Mouse (Mus musculus): ENCODE data around the gene Tppp3. TPM values are rescaled to one million over a fixed set of nuclear protein-coding genes. Genes with fewer than 3 reads are reported as not detected.

Tppp3 gene
- polyA plus RNA-seq (2014; fragmentation: Illumina TruSeq; extraction: RNeasy Lipid Tissue Mini Kit (QIAGEN cat#74804); ENCODE audit: low replicate concordance), result not detected

DNA sequence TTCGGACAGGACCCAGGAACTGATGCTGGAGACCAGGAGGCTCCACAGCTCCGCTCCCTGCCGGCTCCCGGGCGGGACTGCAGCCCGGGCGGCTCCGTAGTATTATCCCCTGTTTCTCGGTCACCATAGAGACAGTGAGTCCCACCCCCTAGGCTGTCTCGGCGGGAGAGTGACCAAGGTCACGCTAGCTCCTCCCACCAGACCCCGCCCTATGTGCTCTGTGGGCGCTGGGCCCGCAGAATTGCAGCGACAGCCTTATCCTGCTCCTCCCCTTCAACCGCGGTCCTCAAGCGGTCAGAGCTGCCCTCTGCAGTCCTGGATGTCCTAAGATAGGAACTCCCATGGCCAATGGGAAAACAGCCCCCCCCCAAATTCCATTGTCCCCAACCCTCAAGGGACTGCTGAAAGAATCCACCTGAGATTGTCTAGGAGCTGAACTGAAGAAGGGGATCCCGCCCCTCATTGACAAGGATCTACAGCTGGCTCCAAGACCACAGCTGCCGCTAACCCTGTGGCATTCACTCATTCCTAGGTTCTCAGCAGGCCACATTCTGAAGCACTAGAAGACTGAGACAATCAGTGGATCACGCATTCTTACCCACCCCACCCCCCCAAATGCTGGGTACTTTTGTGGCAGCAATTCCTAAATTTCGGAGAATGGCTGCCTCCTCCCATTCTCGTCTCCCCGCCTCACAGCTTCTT lies at the start of gene Tppp3:
Gene Tppp3, minus strand, starts transcription at position 213 of the 702 bp plus-strand sequence.

DNA sequence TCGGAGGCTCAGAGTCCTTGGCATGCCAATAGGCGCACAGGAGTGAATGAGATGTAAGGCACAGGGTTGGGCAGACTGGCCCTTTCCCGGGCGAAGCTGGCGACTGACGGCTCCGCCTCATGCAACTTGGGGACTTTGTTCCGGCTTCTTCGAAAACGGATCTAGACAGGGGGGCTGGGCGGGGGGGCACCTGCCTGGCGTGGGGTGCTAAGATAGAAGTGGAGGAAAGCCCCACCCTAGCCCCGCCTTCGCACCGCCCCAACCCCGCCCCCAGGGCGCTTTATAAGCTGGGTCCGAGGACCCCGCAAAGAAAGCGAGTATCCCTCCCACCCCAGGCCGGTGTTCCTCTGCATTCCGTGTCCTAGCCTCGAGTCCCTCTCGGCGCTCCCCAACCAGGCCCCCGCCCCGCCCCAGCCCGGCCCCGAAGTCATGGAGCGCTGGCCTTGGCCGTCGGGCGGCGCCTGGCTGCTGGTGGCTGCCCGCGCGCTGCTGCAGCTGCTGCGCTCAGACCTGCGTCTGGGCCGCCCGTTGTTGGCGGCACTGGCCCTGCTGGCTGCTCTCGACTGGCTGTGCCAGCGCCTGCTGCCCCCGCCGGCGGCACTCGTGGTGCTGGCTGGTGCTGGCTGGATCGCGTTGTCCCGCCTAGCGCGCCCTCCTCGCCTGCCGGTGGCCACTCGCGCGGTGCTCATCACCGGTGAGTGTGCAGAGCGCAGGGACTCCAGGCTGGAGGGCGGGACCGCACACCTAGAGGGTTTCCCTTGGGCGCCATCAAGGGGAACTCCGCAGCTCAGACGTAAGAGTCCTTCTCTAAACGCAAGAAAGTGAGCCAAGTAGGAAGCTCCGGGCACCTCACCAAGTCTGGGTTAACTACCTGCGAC lies 47.3 kb upstream of the Tppp3 start, which contains the start of gene Hsd11b2:
Gene Hsd11b2, plus strand, starts transcription at position 320 of the 878 bp plus-strand sequence.

DNA sequence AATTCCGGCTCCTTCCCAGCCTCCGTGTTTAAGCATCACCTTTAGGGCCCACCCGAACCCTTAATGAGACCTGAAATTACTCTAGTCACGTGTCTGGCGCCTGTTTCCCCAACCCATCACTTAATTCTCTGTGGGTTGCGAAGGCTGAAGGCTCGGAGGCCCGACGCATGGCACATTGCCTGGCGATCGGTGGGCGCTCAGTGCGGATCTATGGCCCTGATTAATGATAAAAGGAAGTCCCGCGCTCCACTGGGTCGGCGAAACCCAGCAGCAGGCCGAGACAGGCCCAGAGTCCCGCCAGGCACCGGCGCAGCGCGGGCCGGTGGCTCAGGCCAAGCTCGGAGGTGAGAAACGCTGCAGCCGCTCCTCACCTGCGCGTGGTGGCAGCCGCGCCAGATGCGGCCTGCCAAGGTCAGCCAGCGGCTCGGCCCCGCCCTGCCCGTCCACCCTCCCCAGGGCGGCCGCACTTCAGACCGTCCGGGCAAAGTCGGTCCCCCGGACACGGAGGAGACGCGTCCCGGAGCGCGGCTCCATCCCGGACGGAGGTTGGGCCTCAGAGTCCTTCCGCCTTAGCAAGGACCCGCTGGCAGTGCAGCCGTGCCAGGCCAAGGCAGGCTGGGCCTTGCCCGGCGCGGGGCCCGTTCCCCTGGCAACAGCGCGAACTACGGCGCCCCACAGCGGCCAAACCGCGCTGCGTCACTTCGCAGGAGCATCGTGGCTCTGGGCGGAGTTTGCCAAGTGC lies 25.3 kb upstream of the Tppp3 start, which contains the start of gene Zdhhc1:
Gene Zdhhc1, minus strand, starts transcription at position 464 of the 742 bp plus-strand sequence.

Other genes starting within 250 kb of the Tppp3 start
- 25.7 TPM for gene D230025D16Rik, start 246.4 kb downstream of the Tppp3 start, polyA plus RNA-seq (2014; fragmentation: Illumina TruSeq; extraction: RNeasy Lipid Tissue Mini Kit (QIAGEN cat#74804); ENCODE audit: low replicate concordance)
- 1.2 TPM for gene B3gnt9, start 216.4 kb downstream of the Tppp3 start, polyA plus RNA-seq (2014; fragmentation: Illumina TruSeq; extraction: RNeasy Lipid Tissue Mini Kit (QIAGEN cat#74804); ENCODE audit: low replicate concordance)
- gene Tradd, start 206.9 kb downstream of the Tppp3 start, polyA plus RNA-seq (2014; fragmentation: Illumina TruSeq; extraction: RNeasy Lipid Tissue Mini Kit (QIAGEN cat#74804); ENCODE audit: low replicate concordance), result 2.2 TPM
- not detected for gene Fbxl8, start 206.9 kb downstream of the Tppp3 start, polyA plus RNA-seq (2014; fragmentation: Illumina TruSeq; extraction: RNeasy Lipid Tissue Mini Kit (QIAGEN cat#74804); ENCODE audit: low replicate concordance)
- not detected for gene Hsf4, start 201.7 kb downstream of the Tppp3 start, polyA plus RNA-seq (2014; fragmentation: Illumina TruSeq; extraction: RNeasy Lipid Tissue Mini Kit (QIAGEN cat#74804); ENCODE audit: low replicate concordance)
- gene Nol3, start 195.4 kb downstream of the Tppp3 start, polyA plus RNA-seq (2014; fragmentation: Illumina TruSeq; extraction: RNeasy Lipid Tissue Mini Kit (QIAGEN cat#74804); ENCODE audit: low replicate concordance), result 0.11 TPM
- not detected for gene 4931428F04Rik, start 181.7 kb downstream of the Tppp3 start, polyA plus RNA-seq (2014; fragmentation: Illumina TruSeq; extraction: RNeasy Lipid Tissue Mini Kit (QIAGEN cat#74804); ENCODE audit: low replicate concordance)
- not detected for gene Exoc3l, start 175.4 kb downstream of the Tppp3 start, polyA plus RNA-seq (2014; fragmentation: Illumina TruSeq; extraction: RNeasy Lipid Tissue Mini Kit (QIAGEN cat#74804); ENCODE audit: low replicate concordance)
- gene E2f4, start 173.9 kb downstream of the Tppp3 start, polyA plus RNA-seq (2014; fragmentation: Illumina TruSeq; extraction: RNeasy Lipid Tissue Mini Kit (QIAGEN cat#74804); ENCODE audit: low replicate concordance), result 6.3 TPM
- 3.3 TPM for gene Elmo3, start 165.9 kb downstream of the Tppp3 start, polyA plus RNA-seq (2014; fragmentation: Illumina TruSeq; extraction: RNeasy Lipid Tissue Mini Kit (QIAGEN cat#74804); ENCODE audit: low replicate concordance)
- gene Lrrc29, start 145.2 kb downstream of the Tppp3 start, polyA plus RNA-seq (2014; fragmentation: Illumina TruSeq; extraction: RNeasy Lipid Tissue Mini Kit (QIAGEN cat#74804); ENCODE audit: low replicate concordance), result 0.19 TPM
- gene Tmem208, start 145.2 kb downstream of the Tppp3 start, polyA plus RNA-seq (2014; fragmentation: Illumina TruSeq; extraction: RNeasy Lipid Tissue Mini Kit (QIAGEN cat#74804); ENCODE audit: low replicate concordance), result 9.5 TPM
- 0.11 TPM for gene Fhod1, start 123.6 kb downstream of the Tppp3 start, polyA plus RNA-seq (2014; fragmentation: Illumina TruSeq; extraction: RNeasy Lipid Tissue Mini Kit (QIAGEN cat#74804); ENCODE audit: low replicate concordance)
- not detected for gene Slc9a5, start 122.7 kb downstream of the Tppp3 start, polyA plus RNA-seq (2014; fragmentation: Illumina TruSeq; extraction: RNeasy Lipid Tissue Mini Kit (QIAGEN cat#74804); ENCODE audit: low replicate concordance)
- gene Plekhg4, start 98.3 kb downstream of the Tppp3 start, polyA plus RNA-seq (2014; fragmentation: Illumina TruSeq; extraction: RNeasy Lipid Tissue Mini Kit (QIAGEN cat#74804); ENCODE audit: low replicate concordance), result not detected
- not detected for gene Kctd19, start 58.0 kb downstream of the Tppp3 start, polyA plus RNA-seq (2014; fragmentation: Illumina TruSeq; extraction: RNeasy Lipid Tissue Mini Kit (QIAGEN cat#74804); ENCODE audit: low replicate concordance)
- gene Lrrc36, start 58.0 kb downstream of the Tppp3 start, polyA plus RNA-seq (2014; fragmentation: Illumina TruSeq; extraction: RNeasy Lipid Tissue Mini Kit (QIAGEN cat#74804); ENCODE audit: low replicate concordance), result not detected
- 0.45 TPM for gene Zdhhc1, start 25.4 kb upstream of the Tppp3 start, polyA plus RNA-seq (2014; fragmentation: Illumina TruSeq; extraction: RNeasy Lipid Tissue Mini Kit (QIAGEN cat#74804); ENCODE audit: low replicate concordance)
- gene Hsd11b2, start 47.2 kb upstream of the Tppp3 start, polyA plus RNA-seq (2014; fragmentation: Illumina TruSeq; extraction: RNeasy Lipid Tissue Mini Kit (QIAGEN cat#74804); ENCODE audit: low replicate concordance), result 0.89 TPM
- gene Atp6v0d1, start 94.5 kb upstream of the Tppp3 start, polyA plus RNA-seq (2014; fragmentation: Illumina TruSeq; extraction: RNeasy Lipid Tissue Mini Kit (QIAGEN cat#74804); ENCODE audit: low replicate concordance), result 8.5 TPM
- gene Ripor1, start 133.7 kb upstream of the Tppp3 start, polyA plus RNA-seq (2014; fragmentation: Illumina TruSeq; extraction: RNeasy Lipid Tissue Mini Kit (QIAGEN cat#74804); ENCODE audit: low replicate concordance), result 0.11 TPM
- 64.9 TPM for gene Ctcf, start 165.0 kb upstream of the Tppp3 start, polyA plus RNA-seq (2014; fragmentation: Illumina TruSeq; extraction: RNeasy Lipid Tissue Mini Kit (QIAGEN cat#74804); ENCODE audit: low replicate concordance)
- not detected for gene Agrp, start 165.9 kb upstream of the Tppp3 start, polyA plus RNA-seq (2014; fragmentation: Illumina TruSeq; extraction: RNeasy Lipid Tissue Mini Kit (QIAGEN cat#74804); ENCODE audit: low replicate concordance)
- gene Carmil2, start 214.7 kb upstream of the Tppp3 start, polyA plus RNA-seq (2014; fragmentation: Illumina TruSeq; extraction: RNeasy Lipid Tissue Mini Kit (QIAGEN cat#74804); ENCODE audit: low replicate concordance), result 0.30 TPM
- 0.85 TPM for gene Acd, start 229.6 kb upstream of the Tppp3 start, polyA plus RNA-seq (2014; fragmentation: Illumina TruSeq; extraction: RNeasy Lipid Tissue Mini Kit (QIAGEN cat#74804); ENCODE audit: low replicate concordance)
- gene Pard6a, start 229.6 kb upstream of the Tppp3 start, polyA plus RNA-seq (2014; fragmentation: Illumina TruSeq; extraction: RNeasy Lipid Tissue Mini Kit (QIAGEN cat#74804); ENCODE audit: low replicate concordance), result not detected
- gene 4933405L10Rik, start 236.1 kb upstream of the Tppp3 start, polyA plus RNA-seq (2014; fragmentation: Illumina TruSeq; extraction: RNeasy Lipid Tissue Mini Kit (QIAGEN cat#74804); ENCODE audit: low replicate concordance), result not detected
- not detected for gene Enkd1, start 236.7 kb upstream of the Tppp3 start, polyA plus RNA-seq (2014; fragmentation: Illumina TruSeq; extraction: RNeasy Lipid Tissue Mini Kit (QIAGEN cat#74804); ENCODE audit: low replicate concordance)

Data from small intestine, adult 10 weeks (tissue).